Comparison of ENCODE assay signal across 8 mouse cellular contexts in the genomic region with DNA sequence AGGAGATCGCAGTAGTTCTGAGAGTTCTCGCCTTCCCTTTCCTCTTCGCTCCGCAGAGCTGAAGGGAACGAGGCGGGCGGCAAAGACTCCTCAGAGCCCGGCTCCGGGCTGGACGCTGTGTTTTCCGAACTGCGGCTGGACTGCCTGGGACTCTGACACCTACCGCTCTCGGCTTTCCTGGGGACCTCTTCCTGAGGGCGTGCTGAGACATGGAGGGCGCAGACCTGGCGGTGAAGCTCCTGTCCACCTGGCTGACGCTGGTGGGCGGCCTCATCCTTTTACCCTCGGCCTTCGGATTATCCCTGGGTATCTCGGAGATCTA. TPM values are rescaled to one million over a fixed set of nuclear protein-coding genes. Genes with fewer than 3 reads are reported as not detected.
DNase-seq lines count a peak whose midpoint lies in the region; ATAC-seq and TF ChIP-seq lines count a peak whose summit lies in the region.

No protein-coding gene starts in this region.

- H3K27ac ChIP-seq in heart, embryonic 11.5 days (ENCODE audit: low read depth, low read length), result peak overlapping the region; percentile 93
- no peak overlapping the region for H3K27ac ChIP-seq in testis, adult 2 months (ENCODE audit: control insufficient read depth, insufficient read depth, low read depth, low read length)
- H3K27ac ChIP-seq in liver, embryonic 11.5 days (ENCODE audit: low read depth, low read length), result no peak overlapping the region
- peak overlapping the region; percentile 42 for H3K27ac ChIP-seq in stomach, postnatal 0 days (replicated peaks)

- H3K4me2 ChIP-seq in heart, embryonic 11.5 days, result peak overlapping the region; percentile 79
- H3K4me2 ChIP-seq in liver, embryonic 11.5 days, result peak overlapping the region; percentile 97
- H3K4me2 ChIP-seq in stomach, postnatal 0 days (replicated peaks; ENCODE audit: low read depth), result peak overlapping the region; percentile 96

- H3K4me1 ChIP-seq in heart, embryonic 11.5 days (ENCODE audit: control insufficient read depth, insufficient read depth, low read length), result peaks cover 4% of the 10 kb centered on the region; the same call in 1 of the 2 replicates
- H3K4me1 ChIP-seq in testis, adult 2 months (ENCODE audit: control insufficient read depth, insufficient read depth, low read length), result peaks cover 7% of the 10 kb centered on the region
- H3K4me1 ChIP-seq in liver, embryonic 11.5 days (replicated peaks; ENCODE audit: control insufficient read depth, insufficient read depth, low read length), result no peaks in the 10 kb centered on the region; the same call in 1 of the 2 replicates
- no peaks in the 10 kb centered on the region; the same call in 1 of the 2 replicates for H3K4me1 ChIP-seq in stomach, postnatal 0 days (replicated peaks; ENCODE audit: control insufficient read depth, insufficient read depth)

- 1% methylated on average over 22 of the region's 22 CpGs for WGBS in heart, embryonic 11.5 days (ENCODE audit: insufficient replicate concordance)
- WGBS in liver, embryonic 11.5 days, result under 1% methylated on average over 22 of the region's 22 CpGs
- 3% methylated on average over 22 of the region's 22 CpGs for WGBS in stomach, postnatal 0 days

- no peaks in the 10 kb centered on the region for H3K36me3 ChIP-seq in heart, embryonic 11.5 days (ENCODE audit: control insufficient read depth, insufficient read depth, low read length)
- no peaks in the 10 kb centered on the region for H3K36me3 ChIP-seq in testis, adult 2 months (ENCODE audit: control insufficient read depth, insufficient read depth, low read length)
- no peaks in the 10 kb centered on the region for H3K36me3 ChIP-seq in liver, embryonic 11.5 days (ENCODE audit: control insufficient read depth, insufficient read depth, low read length)
- no peaks in the 10 kb centered on the region for H3K36me3 ChIP-seq in stomach, postnatal 0 days (ENCODE audit: control insufficient read depth, insufficient read depth, low read length)

- TF ChIP-seq EP300 in stomach, postnatal 0 days (optimal IDR thresholded peaks at IDR 0.05), result no peak

- peak overlapping the region; percentile 60 for H3K4me3 ChIP-seq in heart, embryonic 11.5 days (ENCODE audit: low read depth, low read length)
- H3K4me3 ChIP-seq in testis, adult 2 months (ENCODE audit: control insufficient read depth, low read depth, low read length), result peak overlapping the region; percentile 83
- H3K4me3 ChIP-seq in liver, embryonic 11.5 days (ENCODE audit: low read depth, low read length), result peak overlapping the region; percentile 61
- peak overlapping the region; percentile 63 for H3K4me3 ChIP-seq in stomach, postnatal 0 days (ENCODE audit: low read depth, low read length)

- peaks cover 7% of the 10 kb centered on the region; the same call in 1 of the 2 replicates for H3K27me3 ChIP-seq in heart, embryonic 11.5 days (ENCODE audit: control insufficient read depth, insufficient read depth, low read length)
- no peaks in the 10 kb centered on the region; the same call in 1 of the 2 replicates for H3K27me3 ChIP-seq in testis, adult 2 months (ENCODE audit: control insufficient read depth, insufficient read depth, low read length)
- peaks cover 48% of the 10 kb centered on the region for H3K27me3 ChIP-seq in liver, embryonic 11.5 days (replicated peaks; ENCODE audit: control insufficient read depth, insufficient read depth, low read length)
- no peaks in the 10 kb centered on the region for H3K27me3 ChIP-seq in stomach, postnatal 0 days (ENCODE audit: control insufficient read depth, insufficient read depth, low read length)

- H3K9ac ChIP-seq in heart, embryonic 11.5 days (ENCODE audit: low read depth, low read length), result peak overlapping the region; percentile 69
- H3K9ac ChIP-seq in liver, embryonic 11.5 days (ENCODE audit: low read depth, low read length), result peak overlapping the region; percentile 30; the same call in 1 of the 2 replicates
- H3K9ac ChIP-seq in stomach, postnatal 0 days (ENCODE audit: low read length), result peak overlapping the region; percentile 70

- TF ChIP-seq CTCF in testis, adult 2 months (IDR thresholded peaks at IDR 0.05; ENCODE audit: control insufficient read depth, insufficient read depth, insufficient replicate concordance, low read depth, low read length), result no peak
- TF ChIP-seq CTCF in stomach, postnatal 0 days (IDR thresholded peaks at IDR 0.05; ENCODE audit: low read depth), result no peak

- no peak for DNase-seq in heart, postnatal 4 days
- no peak for DNase-seq in testis, postnatal 14 days (ENCODE audit: low spot score)
- DNase-seq in liver, embryonic 11.5 days (ENCODE audit: low spot score), result peak; percentile 69
- DNase-seq in stomach, postnatal 0 days (ENCODE audit: low spot score), result no peak
- DNase-seq in frontal cortex, postnatal 25 days (ENCODE audit: low spot score in 2 of 2), result no peak
- DNase-seq in natural killer cell, adult 2 months (ENCODE audit: low spot score in 2 of 2), result no peak

- no peak for TF ChIP-seq POLR2A in testis, adult 2 months (IDR thresholded peaks at IDR 0.05; ENCODE audit: control insufficient read depth, low read depth, low read length)

- 0 out of 2 replicates have a peak, but pooled peaks have one; percentile 3 for ATAC-seq in heart, embryonic 11.5 days (replicated peaks; ENCODE audit: insufficient number of reproducible peaks, low FRiP score, low TSS enrichment)
- ATAC-seq in liver, embryonic 11.5 days (replicated peaks; ENCODE audit: low FRiP score), result peak; percentile 32
- peak; percentile 28; the same call in 1 of the 2 replicates for ATAC-seq in stomach, postnatal 0 days (ENCODE audit: low FRiP score, low TSS enrichment)

- H3K9me3 ChIP-seq in heart, embryonic 11.5 days (replicated peaks; ENCODE audit: control insufficient read depth, low read length), result peaks cover 4% of the 10 kb centered on the region; the same call in 1 of the 2 replicates
- H3K9me3 ChIP-seq in liver, embryonic 11.5 days (ENCODE audit: control insufficient read depth, low read length), result peaks cover 3% of the 10 kb centered on the region; the same call in 1 of the 2 replicates
- H3K9me3 ChIP-seq in stomach, postnatal 0 days (ENCODE audit: control insufficient read depth, low read length), result no peaks in the 10 kb centered on the region

RNA-seq across cellular contexts. Expression of gene Gpat3, which starts 1.0 kb away (rescaled TPM):
- 6.9 and 7.4 TPM in 2 replicates for polyA plus RNA-seq in heart, embryonic 11.5 days (2014; fragmentation: Nextera tagmentation; extraction: Ambion mirVana)
- 10 to 100 TPM; 36.5 to 37.9 TPM for total RNA-seq in heart, postnatal 4 days (2021)
- polyA plus RNA-seq in testis, adult 2 months (2012; rRNA removed), result 21.7 and 26.8 TPM in 2 replicates
- 0.60 and 1.2 TPM in 2 replicates for polyA plus RNA-seq in liver, embryonic 11.5 days (2014; fragmentation: Nextera tagmentation; extraction: Ambion mirVana)
- 6.4 and 6.7 TPM in 2 replicates for polyA plus RNA-seq in stomach, postnatal 0 days (2015; fragmentation: Nextera tagmentation; extraction: Ambion mirVana)

RNA-seq across cellular contexts. Expression of gene Abraxas1, which starts 25.8 kb away (rescaled TPM):
- 22.2 and 33.8 TPM in 2 replicates for polyA plus RNA-seq in heart, embryonic 11.5 days (2014; fragmentation: Nextera tagmentation; extraction: Ambion mirVana)
- total RNA-seq in heart, postnatal 4 days (2021), result 10 to 100 TPM; 17.5 to 22.1 TPM
- 5.5 and 6.3 TPM in 2 replicates for polyA plus RNA-seq in testis, adult 2 months (2012; rRNA removed)
- 36.8 and 37.4 TPM in 2 replicates for polyA plus RNA-seq in liver, embryonic 11.5 days (2014; fragmentation: Nextera tagmentation; extraction: Ambion mirVana)
- polyA plus RNA-seq in stomach, postnatal 0 days (2015; fragmentation: Nextera tagmentation; extraction: Ambion mirVana), result 13.0 and 13.6 TPM in 2 replicates

RNA-seq across cellular contexts. Expression of gene Mrps18c, which starts 48.1 kb away (rescaled TPM):
- 137 and 158 TPM in 2 replicates for polyA plus RNA-seq in heart, embryonic 11.5 days (2014; fragmentation: Nextera tagmentation; extraction: Ambion mirVana)
- total RNA-seq in heart, postnatal 4 days (2021), result 10 to 100 TPM; 83.1 to 91.2 TPM
- 27.8 and 32.8 TPM in 2 replicates for polyA plus RNA-seq in testis, adult 2 months (2012; rRNA removed)
- polyA plus RNA-seq in liver, embryonic 11.5 days (2014; fragmentation: Nextera tagmentation; extraction: Ambion mirVana), result 210 and 211 TPM in 2 replicates
- polyA plus RNA-seq in stomach, postnatal 0 days (2015; fragmentation: Nextera tagmentation; extraction: Ambion mirVana), result 185 and 186 TPM in 2 replicates

RNA-seq across cellular contexts. Expression of gene Helq, which starts 48.2 kb away (rescaled TPM):
- polyA plus RNA-seq in heart, embryonic 11.5 days (2014; fragmentation: Nextera tagmentation; extraction: Ambion mirVana), result 13.1 and 15.3 TPM in 2 replicates
- 1 to 10 TPM; 6.8 to 8.1 TPM for total RNA-seq in heart, postnatal 4 days (2021)
- 6.1 TPM in 2 replicates for polyA plus RNA-seq in testis, adult 2 months (2012; rRNA removed)
- polyA plus RNA-seq in liver, embryonic 11.5 days (2014; fragmentation: Nextera tagmentation; extraction: Ambion mirVana), result 28.2 and 29.4 TPM in 2 replicates
- polyA plus RNA-seq in stomach, postnatal 0 days (2015; fragmentation: Nextera tagmentation; extraction: Ambion mirVana), result 5.4 and 6.3 TPM in 2 replicates

Comparison
In these comparisons a context has a peak if more than half of its experiments do, and no peak if none do; other contexts are left out.
1. H3K27ac ChIP-seq: peak in heart, embryonic 11.5 days (single experiment) and stomach, postnatal 0 days (single experiment); none in testis, adult 2 months (single experiment) and liver, embryonic 11.5 days (single experiment).
2. Peak in every context shown above with its lines, with median percentiles within 50 percentile points of each other: ATAC-seq, H3K4me2 ChIP-seq, H3K4me3 ChIP-seq and H3K9ac ChIP-seq.